Mouse (Mus musculus) kidney, postnatal 4 days (tissue): ENCODE data around the gene Hinfp.
"Not testable (repeated sequence)": the region's sequence is repeated elsewhere in the genome, so short reads cannot be mapped to it uniquely, and the experiment has no call there.

ENCODE experiments used
- DNase-seq, 2 experiments: peaks; one replicate each; pipeline ENCODE4 v3.0.0; 2021; ENCODE audit warnings: mixed read lengths in 2 of 2

The Hinfp gene

DNA sequence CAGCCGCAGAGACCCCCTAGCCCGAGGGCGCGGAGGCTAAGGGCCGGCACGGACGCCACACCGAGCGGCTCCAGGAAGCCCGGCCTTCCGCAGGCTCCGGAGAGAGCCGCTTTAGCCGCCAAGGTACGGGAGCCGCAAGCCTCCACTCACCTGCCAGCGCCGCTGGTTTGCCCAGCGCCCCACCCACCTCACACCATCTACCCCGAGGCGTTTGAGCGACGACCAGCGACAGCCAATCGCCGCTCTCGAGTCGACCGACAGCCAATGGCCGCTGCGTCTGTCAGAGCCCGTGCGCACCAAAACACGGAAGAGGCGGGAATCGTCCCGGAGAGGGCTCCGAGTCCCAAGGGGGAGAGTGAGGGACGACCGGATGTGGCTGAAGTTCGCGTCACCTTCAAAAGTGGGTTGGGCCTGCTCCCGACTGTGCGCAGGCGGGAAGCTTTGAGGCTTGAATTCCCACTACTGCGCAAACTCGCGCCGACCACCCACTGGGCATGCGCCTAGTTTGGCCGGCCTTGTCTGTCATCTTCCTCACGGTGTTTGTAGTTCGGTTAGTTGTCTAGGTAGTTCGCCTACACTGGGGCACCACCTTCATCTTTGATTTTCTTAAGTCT is at the start of gene Hinfp:
Gene Hinfp, minus strand, starts transcription at position 206 of the 614 bp plus-strand sequence.
- peak; percentile 98 to 99 for DNase-seq

DNA sequence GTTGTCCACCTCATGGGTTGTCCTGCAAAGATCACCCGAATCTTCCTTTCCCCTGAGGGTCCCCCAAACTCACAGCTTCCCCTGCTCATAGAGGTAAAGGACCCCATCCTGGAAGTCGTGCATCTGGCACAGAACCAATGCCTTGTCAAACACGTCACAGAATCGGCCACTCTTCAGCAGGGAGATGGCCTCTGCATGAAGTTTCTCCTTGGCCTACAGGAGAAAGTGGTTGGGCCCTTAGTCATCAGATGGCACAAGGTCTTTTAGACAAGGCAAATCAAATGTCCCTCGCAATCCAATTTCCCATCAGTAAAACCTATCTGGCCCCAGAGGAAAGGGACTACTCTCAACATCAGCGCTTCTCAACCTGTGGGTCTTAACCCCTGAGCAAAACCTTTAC is 47.7 kb upstream of the Hinfp start:
- DNase-seq, result no peak

DNA sequence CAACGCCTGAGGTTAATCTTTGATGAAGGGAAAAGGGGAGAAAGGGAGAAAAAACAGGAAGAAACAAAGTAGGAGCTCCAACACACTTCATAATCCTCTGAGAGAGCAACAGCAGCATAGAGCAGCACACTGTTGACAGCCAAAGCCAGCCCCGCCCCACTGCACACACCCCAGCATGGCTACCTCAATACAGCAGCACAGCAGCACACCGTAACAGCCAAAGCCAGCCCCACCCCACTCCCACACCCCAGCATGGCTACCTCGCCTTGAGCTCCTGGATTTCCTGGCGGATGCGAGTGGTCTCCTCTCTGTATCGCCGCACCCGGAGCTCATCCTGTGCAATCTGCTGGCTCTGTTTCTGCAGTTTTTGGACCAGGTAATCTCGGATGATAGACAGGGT is 46.9 kb upstream of the Hinfp start:
- no peak for DNase-seq

DNA sequence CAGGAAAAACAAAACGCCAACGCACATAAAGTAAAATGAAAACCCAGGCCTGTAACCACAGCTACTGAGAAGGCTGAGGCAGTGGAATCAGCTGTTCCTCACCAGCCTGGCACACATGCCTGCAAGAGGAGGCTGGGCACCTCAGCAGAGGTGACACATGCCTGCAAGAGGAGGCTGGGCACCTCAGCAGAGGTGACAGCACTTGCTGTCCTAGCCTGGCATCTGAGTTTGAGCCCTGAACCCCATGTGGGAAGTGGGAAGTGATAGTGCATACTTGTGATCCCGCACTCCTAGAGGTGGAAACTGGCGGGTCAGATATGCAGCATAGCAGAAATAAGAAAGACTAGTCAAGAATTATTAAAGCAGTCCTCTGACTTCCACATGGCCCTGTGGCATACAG is 45.9 kb upstream of the Hinfp start:
- no peak for DNase-seq

DNA sequence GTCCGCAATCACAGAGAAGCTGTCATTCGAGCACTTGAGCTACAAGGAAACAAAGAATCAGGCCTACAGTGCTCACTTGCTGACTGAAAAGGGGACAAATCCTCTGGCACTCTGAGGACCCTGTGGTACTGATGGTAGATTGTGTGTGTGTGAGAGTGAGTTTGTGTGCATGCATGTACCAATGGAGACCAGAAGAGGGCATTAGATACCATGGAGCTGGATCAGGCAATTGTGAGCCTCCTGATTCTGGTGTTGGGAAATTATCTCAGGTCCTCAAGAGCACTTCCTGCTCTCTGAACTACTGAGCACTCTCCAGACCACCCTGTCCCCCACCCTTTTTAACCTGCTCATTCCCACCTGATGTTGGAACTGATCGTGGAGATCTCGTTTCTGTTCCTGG is 43.1 kb upstream of the Hinfp start:
- DNase-seq, result no peak

DNA sequence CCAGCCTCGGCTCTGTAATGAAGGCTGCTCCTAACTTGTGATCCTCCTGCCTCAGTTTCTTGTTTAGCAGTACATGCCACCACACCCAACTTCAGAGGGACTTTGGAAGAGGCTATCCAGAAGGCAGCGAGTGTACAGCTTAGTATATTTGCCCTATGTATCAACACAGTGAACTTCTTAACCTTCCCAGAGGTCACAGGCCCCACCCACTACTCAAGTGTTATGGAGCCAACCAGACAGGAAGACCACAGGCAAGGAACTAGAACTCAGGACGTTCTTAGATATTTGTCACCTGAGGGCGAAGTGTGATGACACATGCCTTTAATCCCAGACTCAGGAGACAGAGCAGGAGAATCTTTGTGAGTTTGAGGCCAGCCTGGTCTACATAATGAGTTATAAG is 42.1 kb upstream of the Hinfp start:
- DNase-seq, result no peak

DNA sequence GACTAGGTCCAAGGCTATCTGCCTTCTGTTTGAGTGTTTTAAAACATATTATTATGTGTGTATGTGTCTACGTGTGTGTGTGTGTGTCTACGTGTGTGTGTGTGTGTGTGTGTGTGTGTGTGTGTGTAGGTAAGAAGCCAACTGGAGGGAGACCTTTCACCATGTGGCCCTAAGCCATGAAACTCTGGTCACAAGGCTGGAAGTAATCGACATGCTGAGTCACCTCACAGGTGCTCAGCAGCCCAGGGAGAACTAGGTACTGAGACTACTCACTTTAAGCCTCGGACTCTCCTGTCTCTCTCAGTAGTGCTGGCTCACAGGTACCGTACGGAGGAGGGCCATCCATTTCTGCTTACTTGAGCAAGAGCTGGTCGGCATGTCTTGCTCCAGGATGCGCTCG is 41.7 kb upstream of the Hinfp start:
- no peak for DNase-seq

DNA sequence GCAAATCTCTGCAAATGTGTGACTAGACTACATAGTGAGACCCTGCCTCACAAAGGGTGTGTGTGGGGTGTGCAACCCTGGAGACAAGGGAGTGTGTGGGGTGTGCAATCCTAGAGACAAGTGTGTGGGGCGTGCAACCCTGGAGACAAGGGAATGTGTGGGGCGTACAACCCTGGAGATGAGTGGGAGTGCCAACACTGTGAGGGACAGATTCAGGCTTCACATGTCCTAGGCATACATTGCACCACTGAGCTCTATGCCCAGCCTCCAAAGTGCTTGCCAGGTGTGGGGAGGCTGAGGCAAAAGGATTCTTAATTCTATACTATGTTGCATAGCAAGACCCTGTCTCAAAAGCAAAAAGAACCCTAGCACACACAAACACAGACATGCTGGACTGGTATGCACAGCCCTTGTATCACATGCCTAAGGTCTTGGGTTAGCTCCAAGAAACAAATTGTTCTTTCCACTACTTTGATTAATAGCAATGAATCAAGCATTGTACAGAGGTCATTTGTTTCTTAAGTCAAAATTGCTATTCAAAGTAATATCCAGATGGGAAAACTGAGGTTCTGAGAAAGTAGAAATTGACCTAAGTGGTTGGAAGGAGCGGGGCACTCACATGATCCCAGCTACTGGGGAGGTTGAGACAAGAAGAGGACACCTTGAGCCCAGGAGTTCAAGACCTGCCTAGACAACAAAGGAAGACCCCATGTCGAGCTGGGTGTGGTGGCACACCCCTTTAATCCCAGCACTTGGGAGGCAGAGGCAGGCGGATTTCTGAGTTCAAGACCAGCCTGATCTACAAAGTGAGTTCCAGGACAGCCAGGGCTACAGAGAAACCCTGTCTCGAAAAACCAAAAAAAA is 40.3 kb upstream of the Hinfp start:
- DNase-seq, result no peak

DNA sequence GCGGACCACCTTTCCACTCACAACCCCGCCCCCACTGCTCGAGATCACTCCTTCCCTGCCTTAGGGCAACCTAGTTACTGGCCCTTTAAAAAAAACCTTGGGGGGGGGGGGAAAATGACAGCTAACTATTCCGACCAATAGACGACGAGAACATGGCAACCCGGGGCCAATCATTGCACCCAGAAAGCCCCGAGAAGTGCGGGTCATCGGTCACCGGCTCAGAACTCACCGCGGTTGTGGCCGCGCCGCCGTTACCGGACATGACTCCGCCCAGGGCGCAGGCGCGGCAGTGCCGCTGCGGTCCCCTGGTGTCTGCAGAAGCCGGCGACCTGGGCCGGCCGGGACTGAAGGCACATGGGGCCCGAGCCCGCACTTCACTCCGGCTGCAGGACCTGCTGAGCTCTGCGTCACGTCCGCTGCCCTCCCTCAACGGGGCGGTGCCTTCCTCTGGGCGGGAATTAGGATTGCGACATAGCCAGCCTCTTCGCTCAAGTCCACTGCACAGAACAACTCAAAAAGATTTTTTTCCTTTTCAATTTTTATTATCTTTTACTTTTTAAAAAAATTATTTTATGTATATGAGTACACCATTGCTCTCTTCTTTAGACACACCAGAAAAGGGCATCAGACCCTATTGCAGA is 38.4 kb upstream of the Hinfp start, which contains the start of gene Hmbs:
Gene Hmbs, minus strand, starts transcription at position 448 of the 641 bp plus-strand sequence.
- peak; percentile 93 to 96 for DNase-seq

DNA sequence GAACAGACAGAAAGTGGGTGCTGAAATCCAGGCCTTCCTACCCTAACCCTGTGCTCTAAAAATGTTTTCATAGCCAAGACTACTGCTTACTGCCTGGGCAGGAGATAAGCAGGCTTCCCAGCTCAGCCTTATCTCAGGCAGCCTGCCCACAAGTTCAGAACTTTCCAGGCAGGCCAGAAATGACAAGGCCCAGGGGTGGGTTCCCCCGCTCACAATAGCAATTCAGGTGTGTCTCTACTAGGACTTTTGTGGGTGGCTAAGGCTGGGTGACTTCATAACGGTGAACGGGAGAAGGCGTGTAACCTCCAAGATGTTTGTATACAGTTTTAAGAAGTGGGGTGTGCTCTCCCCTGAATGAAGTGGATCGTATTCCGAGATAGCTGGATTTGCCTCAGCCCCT is 37.8 kb upstream of the Hinfp start:
- DNase-seq, result peak in 1 of 2 experiments; percentile 17

DNA sequence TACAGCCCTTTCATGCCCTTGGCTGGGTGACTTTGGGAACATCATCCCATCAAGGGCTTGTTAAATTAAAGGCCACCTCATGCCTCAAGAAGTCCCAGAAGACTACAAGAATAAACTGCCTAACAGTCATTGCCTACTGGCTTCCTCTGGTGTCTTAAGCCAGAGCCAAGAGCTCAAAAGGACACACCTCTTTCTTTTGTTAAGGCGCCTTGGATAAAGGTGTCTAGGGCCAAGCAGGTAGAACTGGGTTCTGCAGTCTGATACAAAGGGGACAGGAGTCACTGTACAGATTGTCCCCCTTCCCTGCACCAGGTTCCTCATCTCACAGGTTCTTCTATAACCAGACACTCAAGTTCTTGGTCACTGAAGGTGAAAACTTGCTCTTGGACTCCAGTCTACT is 37.1 kb upstream of the Hinfp start:
- DNase-seq, result no peak

DNA sequence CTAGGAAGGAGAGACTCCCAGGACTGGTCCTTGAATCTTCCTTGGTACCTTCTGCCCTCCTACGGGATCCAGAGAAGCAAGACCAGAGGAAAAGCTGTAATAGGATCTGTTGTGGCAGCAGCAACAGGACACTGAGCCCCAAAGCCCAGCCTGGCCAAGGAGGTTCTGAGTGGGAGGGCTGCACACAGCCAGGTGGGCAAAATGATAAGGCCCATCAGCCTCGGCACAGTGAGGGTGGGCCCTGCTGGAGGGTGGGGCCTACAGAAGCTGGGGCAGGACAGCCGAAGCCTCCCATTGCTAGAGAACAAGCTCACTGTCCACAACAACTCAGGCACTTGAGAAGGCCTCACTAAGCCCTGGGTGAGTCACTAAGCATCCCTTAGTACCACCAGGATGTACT is 36.7 kb upstream of the Hinfp start:
- no peak for DNase-seq

DNA sequence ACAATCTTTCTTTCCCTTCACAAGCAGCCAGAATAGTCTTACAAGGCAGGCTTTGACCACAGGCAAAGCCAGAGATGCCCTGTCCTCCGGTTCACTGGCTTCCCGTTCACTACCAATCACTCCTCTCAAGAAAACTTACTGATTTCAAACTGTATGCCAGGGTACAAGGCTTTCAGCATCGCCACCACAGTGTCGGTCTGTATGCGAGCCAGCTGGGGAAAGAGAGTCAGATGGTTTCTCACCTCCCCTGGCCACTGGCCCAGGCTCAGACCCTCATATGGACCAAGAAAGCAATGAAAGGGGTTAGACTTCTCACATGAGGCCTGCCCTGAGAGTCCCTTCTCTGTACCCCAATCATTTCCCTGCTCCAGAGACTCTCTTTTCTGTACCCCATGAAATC is 36.0 kb upstream of the Hinfp start:
- no peak for DNase-seq

DNA sequence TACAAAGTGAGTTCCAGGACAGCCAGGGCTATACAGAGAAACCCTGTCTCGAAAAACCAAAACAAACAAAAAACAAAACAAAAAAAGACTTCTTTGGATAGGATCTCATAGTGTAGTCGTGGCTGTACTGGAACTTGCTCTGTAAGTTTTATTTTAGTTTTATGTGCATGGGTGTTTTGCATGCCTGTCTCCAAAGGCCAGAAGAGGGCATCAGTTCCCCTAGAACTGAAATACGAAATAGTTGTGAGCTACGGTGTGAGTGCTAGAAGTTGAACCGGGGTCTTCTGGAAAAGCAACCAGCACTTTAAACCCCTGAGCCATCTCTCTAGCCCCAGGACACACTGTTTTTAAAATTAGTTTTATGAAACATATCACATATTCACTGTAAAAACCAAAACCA is 33.1 kb upstream of the Hinfp start:
- no peak for DNase-seq

DNA sequence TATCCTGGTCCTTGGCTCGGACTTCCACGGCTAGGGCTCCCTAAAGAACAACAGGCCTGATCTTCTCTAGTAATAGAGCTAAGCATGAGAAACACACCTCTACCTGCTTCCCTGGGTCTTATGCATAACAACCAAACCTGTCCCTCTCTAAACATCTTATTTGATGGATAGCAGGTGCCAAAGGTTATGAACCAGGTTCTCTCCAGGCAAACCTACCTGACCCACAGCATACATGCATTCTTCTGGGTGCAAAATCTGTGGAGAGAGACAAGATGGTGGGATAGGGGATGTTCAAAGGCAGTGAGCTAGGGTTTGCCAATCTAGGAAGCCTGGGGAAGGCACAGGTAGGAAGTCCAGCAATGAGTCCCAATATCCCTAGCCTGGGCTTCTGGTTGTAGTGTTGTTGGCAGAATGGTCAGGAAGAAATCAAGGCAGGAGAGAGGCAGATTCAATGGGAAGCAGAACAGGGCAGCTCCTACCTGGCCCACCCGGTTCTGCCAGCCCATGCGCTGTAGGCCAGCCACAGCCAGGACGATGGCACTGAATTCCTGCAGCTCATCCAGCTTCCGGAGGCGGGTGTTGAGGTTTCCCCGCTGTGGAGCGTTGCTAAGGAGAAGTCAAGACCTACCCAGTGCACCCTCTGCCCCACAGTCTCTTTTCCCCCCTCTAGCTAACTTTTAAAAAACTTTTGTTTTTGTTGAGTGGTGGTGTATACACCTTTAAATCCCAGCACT is 32.1 kb upstream of the Hinfp start:
- peak; percentile 27 to 29 for DNase-seq

DNA sequence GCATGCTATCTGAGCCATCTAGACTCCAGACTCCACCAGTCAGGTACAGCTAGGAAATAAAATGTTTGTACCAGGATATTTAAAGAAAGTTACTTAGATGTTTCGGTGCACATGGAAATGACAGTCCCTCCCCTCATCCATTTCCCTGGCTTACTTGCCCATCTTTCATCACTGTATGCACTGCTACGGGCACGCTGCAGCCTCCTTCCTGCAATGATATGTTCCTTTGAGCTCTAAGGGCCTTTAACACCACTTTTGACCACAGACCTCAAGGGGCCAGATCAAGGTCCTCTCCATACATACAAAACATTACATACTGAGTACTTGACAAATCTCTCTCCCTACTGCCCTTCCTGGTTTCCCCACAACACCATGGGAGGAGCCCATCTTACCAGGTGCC is 31.5 kb upstream of the Hinfp start:
- DNase-seq, result no peak

DNA sequence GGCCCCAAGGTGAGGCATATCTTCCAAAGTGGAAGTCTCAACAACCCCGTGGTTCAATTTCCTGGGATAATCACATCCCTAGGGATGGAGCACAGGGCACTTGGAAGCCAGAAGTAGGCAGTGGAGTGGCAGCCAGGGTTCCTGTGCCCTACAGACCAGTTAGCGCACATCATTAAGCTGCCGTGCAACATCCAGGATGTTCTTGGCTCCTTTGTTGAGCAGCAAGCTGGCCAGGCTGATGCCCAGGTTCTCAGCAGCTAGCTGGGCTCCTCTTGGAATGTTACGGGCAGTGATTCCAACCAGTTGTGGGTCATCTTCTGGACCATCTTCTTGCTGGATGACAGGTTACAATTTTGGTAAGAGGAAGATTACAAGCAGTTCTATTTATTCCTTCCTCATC is 31.0 kb upstream of the Hinfp start:
- DNase-seq, result not testable (repeated sequence)

DNA sequence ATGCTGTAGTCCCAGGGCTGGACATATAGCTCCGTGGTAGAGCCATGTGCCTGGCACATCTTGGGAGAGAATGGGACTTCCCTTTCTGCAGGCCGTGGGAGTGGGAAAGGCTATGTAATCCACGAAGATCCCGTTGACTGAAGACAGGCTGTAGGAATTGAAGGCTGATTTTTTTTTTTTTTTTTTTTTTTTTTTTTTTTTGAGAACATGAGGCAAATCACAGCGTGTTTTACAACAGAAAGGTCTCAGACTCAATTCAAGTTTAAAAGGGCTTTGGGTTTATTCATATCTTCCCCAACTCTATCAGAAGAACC is 30.6 kb upstream of the Hinfp start:
- DNase-seq, result no peak

DNA sequence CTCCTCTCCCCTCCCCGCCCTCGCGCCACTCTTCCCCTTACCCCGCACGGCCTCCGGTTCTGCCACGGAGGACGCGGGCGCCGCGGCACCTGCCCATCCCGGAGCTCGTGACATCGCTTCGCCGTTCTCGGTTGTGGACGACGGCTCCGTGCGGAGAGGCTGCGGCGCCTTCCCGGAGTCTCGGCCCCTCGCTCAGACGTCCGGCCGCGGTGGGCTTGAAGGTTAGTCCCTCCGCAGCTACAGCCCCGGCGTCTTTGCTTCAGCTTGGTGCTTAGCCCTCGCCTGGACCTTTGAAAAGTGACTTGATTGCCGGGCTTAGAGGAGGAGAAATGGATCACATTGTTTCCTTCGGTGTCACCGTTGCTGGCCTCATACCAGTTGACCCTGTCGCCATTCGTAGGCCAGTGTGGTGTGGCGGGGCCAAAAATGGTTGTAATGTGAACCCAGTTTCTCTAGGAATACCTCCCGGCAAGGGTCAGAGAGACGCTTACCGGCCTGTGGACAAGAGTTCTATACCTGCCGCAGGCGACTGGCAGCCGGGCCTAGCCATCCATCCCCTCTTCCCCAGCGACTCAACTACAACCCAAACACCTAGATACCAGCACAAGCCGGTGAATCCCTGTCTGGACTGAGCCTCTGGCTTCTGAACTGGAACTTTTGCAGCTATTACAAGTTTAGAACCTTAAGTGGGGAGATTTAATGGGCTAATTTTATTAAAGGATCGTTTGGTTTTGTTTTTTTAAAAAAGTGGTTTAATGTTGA is 30.0 kb upstream of the Hinfp start:
- peak in 1 of 2 experiments; percentile 54 for DNase-seq

DNA sequence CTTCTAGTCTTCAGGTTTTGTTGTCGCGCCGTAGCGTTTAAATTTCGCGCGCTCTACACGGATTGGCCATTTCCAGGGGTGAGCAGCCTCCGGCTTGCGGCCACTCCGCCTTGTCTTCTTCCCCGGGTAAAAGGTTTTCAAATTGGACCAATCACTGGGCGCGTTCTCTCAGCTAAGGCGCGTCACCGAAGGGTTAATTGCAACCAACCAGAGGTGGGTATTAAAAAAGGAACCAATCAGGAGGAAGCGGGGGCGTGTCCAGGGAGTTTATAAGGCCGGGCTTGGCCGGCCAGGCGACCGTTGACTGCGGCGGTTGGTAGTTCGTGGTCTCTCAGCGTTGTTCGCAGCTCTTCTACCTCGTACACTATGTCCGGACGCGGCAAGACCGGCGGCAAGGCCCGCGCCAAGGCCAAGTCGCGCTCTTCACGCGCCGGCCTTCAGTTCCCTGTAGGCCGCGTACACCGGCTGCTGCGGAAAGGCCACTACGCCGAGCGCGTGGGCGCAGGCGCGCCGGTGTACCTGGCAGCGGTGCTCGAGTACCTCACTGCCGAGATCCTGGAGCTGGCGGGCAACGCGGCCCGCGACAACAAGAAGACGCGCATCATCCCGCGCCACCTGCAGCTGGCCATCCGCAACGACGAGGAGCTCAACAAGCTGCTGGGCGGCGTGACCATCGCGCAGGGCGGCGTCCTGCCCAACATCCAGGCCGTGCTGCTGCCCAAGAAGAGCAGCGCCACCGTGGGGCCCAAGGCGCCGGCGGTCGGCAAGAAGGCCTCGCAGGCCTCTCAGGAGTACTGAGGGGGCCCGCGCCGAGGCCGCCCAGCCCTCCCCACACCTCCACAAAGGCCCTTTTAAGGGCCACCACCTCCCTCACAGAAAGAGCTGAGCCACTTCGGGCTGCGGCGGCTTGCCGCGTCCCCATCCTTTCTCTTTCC is 29.2 kb upstream of the Hinfp start, which contains the start of gene H2afx:
Gene H2afx, plus strand, starts transcription at position 299 of the 935 bp plus-strand sequence.
- peak; percentile 97 to 99 for DNase-seq

DNA sequence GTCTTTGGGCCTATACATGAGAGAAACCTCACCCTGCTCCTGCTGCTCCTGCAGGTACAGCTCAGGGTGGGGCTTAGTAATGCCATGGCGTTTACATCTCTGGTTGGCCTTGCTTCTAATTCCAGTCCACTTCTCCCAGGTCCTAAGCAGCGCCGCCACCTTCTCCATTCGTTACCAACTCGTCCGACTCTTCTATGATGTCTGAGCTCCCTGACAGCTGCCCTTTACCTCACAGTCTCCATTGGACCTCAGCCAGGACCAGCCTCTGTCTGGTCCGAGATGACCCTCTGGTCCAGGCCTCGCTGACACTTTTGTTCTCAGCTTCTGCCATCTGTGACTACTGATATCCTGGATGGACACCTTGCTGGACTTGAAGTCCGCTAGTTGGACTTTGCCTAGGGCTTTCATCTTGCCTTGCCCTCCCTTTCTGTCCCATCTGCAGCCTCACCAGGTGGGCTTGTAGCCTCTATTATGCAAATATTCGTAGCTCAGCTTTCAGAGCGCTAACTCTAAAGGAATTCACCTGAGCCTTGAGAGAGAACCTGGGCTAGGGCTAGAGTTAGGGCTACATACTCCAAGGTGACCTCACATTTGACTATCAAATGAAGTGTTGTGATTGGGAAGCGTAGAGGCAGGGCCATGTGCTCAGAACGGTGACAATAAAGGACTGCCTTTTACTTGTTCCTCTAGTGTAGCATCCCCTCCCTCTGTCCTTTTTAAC is 27.6 kb upstream of the Hinfp start:
- DNase-seq, result no peak
